Mouse (Mus musculus): Measurements from ENCODE around the gene Ciapin1. TPM values are rescaled to one million over a fixed set of nuclear protein-coding genes. Genes with fewer than 3 reads are reported as not detected.

Gene Ciapin1
- polyA plus RNA-seq, 2 experiments = 55.2 to 84.3 TPM

- no peaks in the 10 kb centered on the region for H3K36me3 ChIP-seq (ENCODE audit: control insufficient read depth, insufficient read depth, low read length)
- WGBS = 64% methylated on average over 3 of the region's 3 CpGs
- TF ChIP-seq POLR2A (IDR thresholded peaks at IDR 0.05; ENCODE audit: borderline replicate concordance, extremely low read depth, insufficient read depth, insufficient read length) = no peak
- H3K27me3 ChIP-seq (ENCODE audit: control insufficient read depth, insufficient read depth, low read length) = no peaks in the 10 kb centered on the region
- H3K9ac ChIP-seq (ENCODE audit: low read depth, low read length, severe bottlenecking) = no peak within 1 kb of the TSS
- H3K9me3 ChIP-seq (ENCODE audit: control insufficient read depth, low read length) = no peaks in the 10 kb centered on the region
- DNase-seq (ENCODE audit: low spot score) = no peak
- no peaks in the 10 kb centered on the region; the same call in 1 of the 2 replicates for H3K4me1 ChIP-seq (ENCODE audit: control insufficient read depth, insufficient read depth, low read length)
- H3K4me3 ChIP-seq (replicated peaks; ENCODE audit: low read length) = no peak within 1 kb of the TSS
- no peak within 1 kb of the TSS for H3K27ac ChIP-seq (replicated peaks; ENCODE audit: low read depth, low read length)
- no peak for ATAC-seq (ENCODE audit: low FRiP score, low read depth)
- no peak within 1 kb of the TSS for H3K4me2 ChIP-seq (replicated peaks; ENCODE audit: low read depth, low read length, severe bottlenecking)
Measured at GRCm38 (mm10) chr8:94810153-94810552, 28.0 kb downstream of the Ciapin1 start, which contains the start of gene Ccl17. Gene Ccl17, plus strand, starts transcription at chr8:94810453.

GRCm38 (mm10) chr8:94808372-94808771 is 29.8 kb downstream of the Ciapin1 start:
- H3K4me3 ChIP-seq (replicated peaks; ENCODE audit: low read length) = no peak overlapping the region
- H3K4me1 ChIP-seq (ENCODE audit: control insufficient read depth, insufficient read depth, low read length) = no peaks in the 10 kb centered on the region; the same call in 1 of the 2 replicates
- no peaks in the 10 kb centered on the region for H3K9me3 ChIP-seq (ENCODE audit: control insufficient read depth, low read length)
- no peaks in the 10 kb centered on the region for H3K27me3 ChIP-seq (ENCODE audit: control insufficient read depth, insufficient read depth, low read length)
- DNase-seq (ENCODE audit: low spot score) (no peak), ATAC-seq (ENCODE audit: low FRiP score, low read depth) (no peak)
- H3K4me2 ChIP-seq (replicated peaks; ENCODE audit: low read depth, low read length, severe bottlenecking) = no peak overlapping the region
- H3K27ac ChIP-seq (replicated peaks; ENCODE audit: low read depth, low read length) = no peak overlapping the region
- WGBS = 75% methylated on average over 6 of the region's 6 CpGs
- no peaks in the 10 kb centered on the region for H3K36me3 ChIP-seq (ENCODE audit: control insufficient read depth, insufficient read depth, low read length)
- no peak for TF ChIP-seq POLR2A (IDR thresholded peaks at IDR 0.05; ENCODE audit: borderline replicate concordance, extremely low read depth, insufficient read depth, insufficient read length)
- H3K9ac ChIP-seq (ENCODE audit: low read depth, low read length, severe bottlenecking) = no peak overlapping the region

- Histone ChIP-seq H3K9me3 (ENCODE audit: control insufficient read depth, low read length) (no peaks in the 10 kb centered on the region), H3K27me3 (ENCODE audit: control insufficient read depth, insufficient read depth, low read length) (no peaks in the 10 kb centered on the region), H3K27ac (replicated peaks; ENCODE audit: low read depth, low read length) (no peak overlapping the region), H3K9ac (ENCODE audit: low read depth, low read length, severe bottlenecking) (no peak overlapping the region), H3K4me3 (replicated peaks; ENCODE audit: low read length) (no peak overlapping the region), H3K4me2 (replicated peaks; ENCODE audit: low read depth, low read length, severe bottlenecking) (no peak overlapping the region), H3K4me1 (ENCODE audit: control insufficient read depth, insufficient read depth, low read length) (no peaks in the 10 kb centered on the region; the same call in 1 of the 2 replicates), H3K36me3 (ENCODE audit: control insufficient read depth, insufficient read depth, low read length) (no peaks in the 10 kb centered on the region)
- ATAC-seq (ENCODE audit: low FRiP score, low read depth) (no peak), DNase-seq (ENCODE audit: low spot score) (no peak)
- WGBS = 65% methylated on average over 7 of the region's 7 CpGs
- no peak for TF ChIP-seq POLR2A (IDR thresholded peaks at IDR 0.05; ENCODE audit: borderline replicate concordance, extremely low read depth, insufficient read depth, insufficient read length)
Measured at GRCm38 (mm10) chr8:94807506-94807905, 30.7 kb downstream of the Ciapin1 start.

GRCm38 (mm10) chr8:94805811-94806210 is 32.3 kb downstream of the Ciapin1 start:
- WGBS = 82% methylated on average over 4 of the region's 4 CpGs
- no peak for DNase-seq (ENCODE audit: low spot score)

GRCm38 (mm10) chr8:94804546-94805340 is 33.4 kb downstream of the Ciapin1 start:
- no peak overlapping the region for H3K4me3 ChIP-seq (replicated peaks; ENCODE audit: low read length)
- H3K27ac ChIP-seq (replicated peaks; ENCODE audit: low read depth, low read length) = no peak overlapping the region
- TF ChIP-seq POLR2A (IDR thresholded peaks at IDR 0.05; ENCODE audit: borderline replicate concordance, extremely low read depth, insufficient read depth, insufficient read length) = no peak

More at GRCm38 (mm10) chr8:94805811-94806210, 32.3 kb downstream of the Ciapin1 start:
- no peak overlapping the region for H3K4me2 ChIP-seq (replicated peaks; ENCODE audit: low read depth, low read length, severe bottlenecking)
- ATAC-seq (ENCODE audit: low FRiP score, low read depth) = no peak
- no peak overlapping the region for H3K9ac ChIP-seq (ENCODE audit: low read depth, low read length, severe bottlenecking)
- H3K9me3 ChIP-seq (ENCODE audit: control insufficient read depth, low read length) = no peaks in the 10 kb centered on the region
- H3K4me3 ChIP-seq (replicated peaks; ENCODE audit: low read length) = no peak overlapping the region
- no peaks in the 10 kb centered on the region for H3K36me3 ChIP-seq (ENCODE audit: control insufficient read depth, insufficient read depth, low read length)
- no peaks in the 10 kb centered on the region for H3K27me3 ChIP-seq (ENCODE audit: control insufficient read depth, insufficient read depth, low read length)
- TF ChIP-seq POLR2A (IDR thresholded peaks at IDR 0.05; ENCODE audit: borderline replicate concordance, extremely low read depth, insufficient read depth, insufficient read length) = no peak
- no peak overlapping the region for H3K27ac ChIP-seq (replicated peaks; ENCODE audit: low read depth, low read length)
- no peaks in the 10 kb centered on the region for H3K4me1 ChIP-seq (ENCODE audit: control insufficient read depth, insufficient read depth, low read length)

More at GRCm38 (mm10) chr8:94804546-94805340, 33.4 kb downstream of the Ciapin1 start:
- no peaks in the 10 kb centered on the region for H3K27me3 ChIP-seq (ENCODE audit: control insufficient read depth, insufficient read depth, low read length)
- no peak overlapping the region for H3K9ac ChIP-seq (ENCODE audit: low read depth, low read length, severe bottlenecking)
- 58% methylated on average over 10 of the region's 10 CpGs for WGBS
- H3K4me2 ChIP-seq (replicated peaks; ENCODE audit: low read depth, low read length, severe bottlenecking) = no peak overlapping the region
- DNase-seq (ENCODE audit: low spot score) (no peak), ATAC-seq (ENCODE audit: low FRiP score, low read depth) (no peak)
- no peaks in the 10 kb centered on the region for H3K36me3 ChIP-seq (ENCODE audit: control insufficient read depth, insufficient read depth, low read length)
- H3K4me1 ChIP-seq (ENCODE audit: control insufficient read depth, insufficient read depth, low read length) = no peaks in the 10 kb centered on the region
- H3K9me3 ChIP-seq (ENCODE audit: control insufficient read depth, low read length) = no peaks in the 10 kb centered on the region
